Mouse (Mus musculus): ENCODE measurements around the gene Rnf115. TPM values are rescaled to one million over a fixed set of nuclear protein-coding genes. Genes with fewer than 3 reads are reported as not detected.

The Rnf115 gene
- polyA plus RNA-seq, 1 experiment from 2014 or later = 43.6 TPM

DNA sequence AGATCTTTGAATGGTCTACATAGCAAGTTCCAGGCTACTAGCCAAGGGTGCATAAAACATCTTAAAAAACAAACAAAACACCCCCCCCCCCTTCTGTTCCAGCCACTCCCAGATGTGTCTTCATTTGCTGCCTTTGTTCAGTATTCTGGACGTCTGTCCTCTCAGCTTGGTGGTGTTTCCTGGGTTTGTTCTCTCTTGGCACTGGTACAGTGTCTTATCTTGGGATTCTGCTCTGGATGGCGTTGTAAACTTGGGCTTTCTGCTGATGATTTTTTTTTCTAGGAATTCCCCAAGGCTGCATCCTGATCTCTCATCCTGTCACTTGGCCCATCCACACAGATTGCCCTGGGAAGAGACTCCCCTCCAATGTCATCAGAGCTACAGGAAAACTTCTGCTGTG is 109.0 kb downstream of the Rnf115 start:
- Histone ChIP-seq H3K4me2 (ENCODE audit: low read depth, low read length) (no peak overlapping the region), H3K4me3 (ENCODE audit: low read length) (no peak overlapping the region), H3K27me3 (replicated peaks; ENCODE audit: control insufficient read depth, insufficient read depth, low read length) (no peaks in the 10 kb centered on the region), H3K4me1 (ENCODE audit: control insufficient read depth, insufficient read depth, low read length) (no peaks in the 10 kb centered on the region; the same call in 1 of the 2 replicates), H3K9me3 (ENCODE audit: control insufficient read depth, low read length) (no peaks in the 10 kb centered on the region), H3K9ac (ENCODE audit: low read depth, low read length) (no peak overlapping the region), H3K36me3 (ENCODE audit: control insufficient read depth, insufficient read depth, low read length) (no peaks in the 10 kb centered on the region), H3K27ac (ENCODE audit: low read length) (no peak overlapping the region)
- no peak for ATAC-seq
- 60% methylated on average over 2 of the region's 2 CpGs for WGBS

DNA sequence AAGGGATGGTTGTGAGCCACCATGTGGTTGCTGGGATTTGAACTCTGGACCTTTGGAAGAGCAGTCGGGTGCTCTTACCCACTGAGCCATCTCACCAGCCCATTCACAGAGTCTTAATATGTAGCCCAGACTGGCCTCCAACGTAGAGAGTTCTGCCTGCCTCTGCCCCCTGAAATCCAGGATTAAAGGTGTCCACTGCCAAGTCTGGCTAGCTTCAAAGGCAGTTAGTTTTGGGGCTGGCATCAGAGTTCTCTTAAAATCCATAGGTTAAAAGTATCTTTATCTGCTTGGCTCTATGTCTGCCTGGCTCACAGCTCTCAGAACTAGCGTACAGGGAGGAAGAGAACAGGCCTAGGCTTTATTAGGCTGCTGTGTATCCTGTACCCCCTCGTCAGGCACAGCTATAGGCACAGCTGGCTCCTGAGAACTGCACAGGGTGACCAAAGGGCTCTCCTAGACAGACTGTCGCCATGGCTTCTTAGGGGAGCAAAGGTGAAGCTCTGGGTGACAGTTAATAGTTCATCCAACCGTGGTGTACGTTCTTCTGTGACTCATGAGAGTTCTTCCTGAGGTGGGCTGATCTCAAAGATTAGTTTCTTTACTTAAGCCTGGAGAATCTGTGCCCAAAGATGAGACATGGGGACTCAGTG is 111.7 kb downstream of the Rnf115 start:
- no peaks in the 10 kb centered on the region for H3K27me3 ChIP-seq (replicated peaks; ENCODE audit: control insufficient read depth, insufficient read depth, low read length)
- no peak overlapping the region for H3K4me2 ChIP-seq (ENCODE audit: low read depth, low read length)
- ATAC-seq = peak; percentile 89
- no peaks in the 10 kb centered on the region; the same call in 1 of the 2 replicates for H3K4me1 ChIP-seq (ENCODE audit: control insufficient read depth, insufficient read depth, low read length)
- WGBS = 58% methylated on average over 7 of the region's 7 CpGs
- peak overlapping the region; percentile 37; the same call in 1 of the 2 replicates for H3K27ac ChIP-seq (ENCODE audit: low read length)
- no peak overlapping the region for H3K4me3 ChIP-seq (ENCODE audit: low read length)
- H3K36me3 ChIP-seq (ENCODE audit: control insufficient read depth, insufficient read depth, low read length) = no peaks in the 10 kb centered on the region
- H3K9me3 ChIP-seq (ENCODE audit: control insufficient read depth, low read length) = no peaks in the 10 kb centered on the region
- no peak overlapping the region for H3K9ac ChIP-seq (ENCODE audit: low read depth, low read length)

Other genes starting within 250 kb of the Rnf115 start
- gene Hfe2, start 202.5 kb upstream of the Rnf115 start, polyA plus RNA-seq (2015; fragmentation: Nextera tagmentation; extraction: Ambion mirVana) = 0.15 and 0.37 TPM in 2 replicates
- gene Txnip, start 169.7 kb upstream of the Rnf115 start, polyA plus RNA-seq (2015; fragmentation: Nextera tagmentation; extraction: Ambion mirVana) = 146 and 152 TPM in 2 replicates
- gene Gm16253, start 150.7 kb upstream of the Rnf115 start, polyA plus RNA-seq (2015; fragmentation: Nextera tagmentation; extraction: Ambion mirVana) = 0.45 and 0.97 TPM in 2 replicates
- gene Polr3gl, start 133.5 kb upstream of the Rnf115 start, polyA plus RNA-seq (2015; fragmentation: Nextera tagmentation; extraction: Ambion mirVana) = 23.1 and 24.4 TPM in 2 replicates
- 2.0 and 2.1 TPM in 2 replicates for gene Ankrd34a, start 131.0 kb upstream of the Rnf115 start, polyA plus RNA-seq (2015; fragmentation: Nextera tagmentation; extraction: Ambion mirVana)
- 4.8 TPM in 2 replicates for gene Lix1l, start 126.5 kb upstream of the Rnf115 start, polyA plus RNA-seq (2015; fragmentation: Nextera tagmentation; extraction: Ambion mirVana)
- gene Rbm8a, start 97.7 kb upstream of the Rnf115 start, polyA plus RNA-seq (2015; fragmentation: Nextera tagmentation; extraction: Ambion mirVana) = 100 and 103 TPM in 2 replicates
- gene Pex11b, start 92.3 kb upstream of the Rnf115 start, polyA plus RNA-seq (2015; fragmentation: Nextera tagmentation; extraction: Ambion mirVana) = 43.7 and 44.4 TPM in 2 replicates
- 0.11 TPM in 1 of 2 replicates, not detected in the other for gene Gm42957, start 92.2 kb upstream of the Rnf115 start, polyA plus RNA-seq (2015; fragmentation: Nextera tagmentation; extraction: Ambion mirVana)
- gene Itga10, start 82.1 kb upstream of the Rnf115 start, polyA plus RNA-seq (2015; fragmentation: Nextera tagmentation; extraction: Ambion mirVana) = 0.48 and 0.49 TPM in 2 replicates
- gene Ankrd35, start 57.5 kb upstream of the Rnf115 start, polyA plus RNA-seq (2015; fragmentation: Nextera tagmentation; extraction: Ambion mirVana) = 0.28 and 0.39 TPM in 2 replicates
- gene Pias3, start 31.3 kb upstream of the Rnf115 start, polyA plus RNA-seq (2015; fragmentation: Nextera tagmentation; extraction: Ambion mirVana) = 35.7 and 36.6 TPM in 2 replicates
- gene Nudt17, start 19.1 kb upstream of the Rnf115 start, polyA plus RNA-seq (2015; fragmentation: Nextera tagmentation; extraction: Ambion mirVana) = 5.6 and 6.2 TPM in 2 replicates
- 37.7 and 41.0 TPM in 2 replicates for gene Polr3c, start within 50 bp of the Rnf115 start, polyA plus RNA-seq (2015; fragmentation: Nextera tagmentation; extraction: Ambion mirVana)
- 45.2 and 67.0 TPM in 2 replicates for gene Pdzk1, start 101.6 kb downstream of the Rnf115 start, polyA plus RNA-seq (2015; fragmentation: Nextera tagmentation; extraction: Ambion mirVana)
- 1.4 and 1.6 TPM in 2 replicates for gene Cd160, start 101.7 kb downstream of the Rnf115 start, polyA plus RNA-seq (2015; fragmentation: Nextera tagmentation; extraction: Ambion mirVana)
- 12.5 and 13.6 TPM in 2 replicates for gene Gja5, start 177.0 kb downstream of the Rnf115 start, polyA plus RNA-seq (2015; fragmentation: Nextera tagmentation; extraction: Ambion mirVana)
- gene Gpr89, start 177.7 kb downstream of the Rnf115 start, polyA plus RNA-seq (2015; fragmentation: Nextera tagmentation; extraction: Ambion mirVana) = 93.4 and 103 TPM in 2 replicates
- gene Gja8, start 198.4 kb downstream of the Rnf115 start, polyA plus RNA-seq (2015; fragmentation: Nextera tagmentation; extraction: Ambion mirVana) = 0.04 TPM in 1 of 2 replicates, not detected in the other